Mouse (Mus musculus) myocyte (in vitro differentiated cells): Measurements from ENCODE around the gene Cdh5.

Experiments
- E2F4 ChIP-seq: IDR thresholded peaks from one replicate; pipeline ENCODE4 v1.6.1; 2011; ENCODE audit warnings: mild to moderate bottlenecking, control low read depth, moderate library complexity; ENCODE audit not compliant: insufficient read depth
- MAX ChIP-seq: IDR thresholded peaks from one replicate; pipeline ENCODE4 v1.6.1; 2011; ENCODE audit warnings: low read depth, mild to moderate bottlenecking, control low read depth
- MYOD1 ChIP-seq, 3 experiments: IDR thresholded peaks; one replicate each; pipeline ENCODE4 v1.6.1; 2011; ENCODE audit warnings: control low read depth in 2 of 3, low read depth in 2 of 3, mild to moderate bottlenecking in 2 of 3, moderate library complexity in 1 of 3; ENCODE audit not compliant: insufficient read length in 2 of 3, control insufficient read depth in 1 of 3
- MYOG ChIP-seq, 3 experiments: IDR thresholded peaks; one replicate each; pipeline ENCODE4 v1.6.1; 2011; ENCODE audit warnings: control low read depth in 2 of 3, low read depth in 2 of 3, mild to moderate bottlenecking in 2 of 3; ENCODE audit not compliant: insufficient read length in 2 of 3, control insufficient read depth in 1 of 3, insufficient read depth in 1 of 3
- POLR2A ChIP-seq: IDR thresholded peaks from one replicate; pipeline ENCODE4 v1.6.1; 2011; ENCODE audit warnings: low read depth, mild to moderate bottlenecking, control low read depth, moderate library complexity; ENCODE audit not compliant: insufficient read length
- POLR2AphosphoS2 ChIP-seq: IDR thresholded peaks from one replicate; pipeline ENCODE4 v1.6.1; 2011; ENCODE audit warnings: low read depth, control low read depth; ENCODE audit not compliant: insufficient read length
- TCF12 ChIP-seq: IDR thresholded peaks from one replicate; pipeline ENCODE4 v1.6.1; 2011; ENCODE audit warnings: mild to moderate bottlenecking, control low read depth; ENCODE audit not compliant: poor library complexity, insufficient read depth, severe bottlenecking
- USF1 ChIP-seq: IDR thresholded peaks from one replicate; pipeline ENCODE4 v1.6.1; 2011; ENCODE audit warnings: low read depth, mild to moderate bottlenecking, control low read depth, moderate library complexity

- TF ChIP-seq E2F4: no peak
- no peak for TF ChIP-seq POLR2A
- TF ChIP-seq TCF12: no peak
- TF ChIP-seq MAX: no peak
- no peak for TF ChIP-seq POLR2AphosphoS2
- TF ChIP-seq MYOG (IDR thresholded peaks at IDR 0.05; ENCODE audit: control insufficient read depth in 1 of 3, insufficient read depth in 1 of 3, insufficient read length in 2 of 3, low read depth in 2 of 3): no peak
- TF ChIP-seq MYOD1 (IDR thresholded peaks at IDR 0.05; ENCODE audit: control insufficient read depth in 1 of 3, insufficient read length in 2 of 3, low read depth in 2 of 3): no peak
- TF ChIP-seq USF1: no peak
Observed at GRCm38 (mm10) chr8:104068421-104069035, 32.9 kb upstream of the Cdh5 start.
